Mouse (Mus musculus): Measurements from ENCODE around the gene Tyr.

- TF ChIP-seq GATA1 (IDR thresholded peaks at IDR 0.05; ENCODE audit: borderline replicate concordance, low read length) (no peak), FLI1 (IDR thresholded peaks at IDR 0.05; ENCODE audit: low read length) (no peak)
Observed at GRCm38 (mm10) chr7:87493412-87493811, at the start of gene Tyr.
